Mouse (Mus musculus) spleen, postnatal 0 days (tissue): ENCODE measurements around the gene AA467197. TPM values are rescaled to one million over a fixed set of nuclear protein-coding genes. Genes with fewer than 3 reads are reported as not detected.

Experiments used
- microRNA counts: library from miRNA; unstranded; fragments of <30 nt; microRNA quantifications from one replicate; lab custom pipeline; 2015
- polyA plus RNA-seq: library from polyadenylated mRNA; unstranded; fragments of >200 nt; fragmentation: Nextera tagmentation; extraction: Ambion mirVana; gene quantifications from 2 replicates; pipeline ENCODE4 v1.2.1, GENCODE M21; 2015

Gene AA467197
- 11.5 and 15.0 TPM in 2 replicates for polyA plus RNA-seq

DNA sequence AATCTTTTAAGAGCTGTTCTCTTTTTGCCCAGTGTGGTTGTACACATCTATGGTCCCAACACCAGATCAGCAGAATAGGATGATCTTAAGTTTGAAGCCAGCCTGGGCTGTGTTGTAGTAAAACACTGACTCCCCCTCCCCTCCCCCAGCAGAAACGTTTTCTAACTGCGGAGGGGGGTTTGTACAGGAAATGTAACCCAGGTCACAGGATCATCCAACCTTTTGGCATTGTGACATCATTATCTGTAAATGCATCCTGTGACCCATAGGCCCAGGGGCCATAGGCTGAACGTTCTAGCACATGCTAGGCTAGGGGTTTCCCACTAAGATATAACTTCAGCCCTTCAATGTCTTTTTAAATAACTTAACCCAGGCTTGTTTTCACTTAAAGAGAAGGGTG is at the start of gene AA467197:
AA467197 (plus strand) TSS at position 301 of the 400 bp plus-strand sequence.

DNA sequence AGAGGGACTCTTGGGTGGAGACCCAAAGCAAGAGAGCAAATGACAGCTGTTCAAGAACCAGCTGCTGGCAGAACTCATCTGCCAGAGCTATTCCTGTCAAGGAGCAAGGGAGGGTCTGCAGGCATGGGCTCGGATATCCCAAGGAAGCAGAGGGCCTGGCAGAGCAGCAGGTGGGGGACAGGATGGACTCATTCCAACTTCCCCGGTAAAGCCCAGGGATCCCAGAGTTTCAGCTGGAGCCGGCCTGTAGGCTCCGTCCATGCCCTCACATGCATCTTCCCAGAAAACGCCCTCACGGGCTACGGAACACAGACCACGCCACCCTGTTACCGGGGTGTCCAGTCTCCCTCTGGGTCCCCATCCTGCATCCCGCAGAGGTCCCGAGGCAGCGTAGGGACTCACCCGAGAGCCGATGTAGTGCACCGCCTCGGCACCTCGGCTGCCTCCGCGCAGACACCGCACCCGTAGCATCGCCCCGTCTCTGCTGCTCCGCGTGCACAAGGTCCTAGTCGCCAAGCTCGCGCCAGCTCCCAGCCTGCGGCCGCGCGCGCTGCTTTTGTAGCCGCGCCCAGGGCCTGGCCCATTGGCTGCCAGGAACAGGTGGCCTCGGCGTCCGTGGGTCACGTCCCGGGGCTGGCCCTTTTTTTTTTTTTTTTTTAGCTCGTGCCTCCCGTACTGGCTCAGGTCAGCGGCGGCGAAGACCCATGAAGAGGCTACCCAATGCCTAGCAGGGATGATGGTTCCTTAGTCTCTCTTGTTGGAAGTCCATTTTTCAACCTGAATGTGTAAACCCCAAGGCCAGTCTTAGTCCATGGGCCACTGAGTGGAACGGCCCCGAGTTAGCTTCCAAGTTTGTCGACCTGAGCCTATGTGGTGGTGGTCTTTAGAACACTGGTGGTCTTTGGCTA is 25.8 kb upstream of the AA467197 start, which contains the start of gene Gatm:
Gatm (minus strand) TSS at position 558 of the 908 bp plus-strand sequence.

MicroRNAs within 50 kb of the gene (microRNA counts, 519-probe panel; counts per million panel counts)
- microRNA mmu-miR-147 (lab: Ali Mortazavi, UCI) = 88.3 counts per million

Other genes starting within 250 kb of the AA467197 start
- 3.6 and 5.3 TPM in 2 replicates for gene Slc28a2, start 210.5 kb upstream of the AA467197 start, polyA plus RNA-seq
- 0.06 and 0.07 TPM in 2 replicates for gene Gm14085, start 152.0 kb upstream of the AA467197 start, polyA plus RNA-seq
- gene Gatm, start 25.7 kb upstream of the AA467197 start, polyA plus RNA-seq = 33.6 and 43.2 TPM in 2 replicates
- 1.5 and 1.8 TPM in 2 replicates for gene Slc30a4, start 65.7 kb downstream of the AA467197 start, polyA plus RNA-seq
- gene Bloc1s6, start 101.5 kb downstream of the AA467197 start, polyA plus RNA-seq = 20.9 and 25.8 TPM in 2 replicates
- gene Sqor, start 128.3 kb downstream of the AA467197 start, polyA plus RNA-seq = 16.1 and 20.3 TPM in 2 replicates